Mouse (Mus musculus) v-Abl transformed pro-B cells (cell line): ENCODE data around the gene Adamts17.

Experiments used
- in situ Hi-C, 2 experiments: fragments of 400-800 bp; cut with MboI; formaldehyde crosslinking; loops; one replicate each; pipeline ENCODE4 v1.15.1; 2025; ENCODE audit not compliant: unreplicated experiment in 2 of 2

Gene Adamts17

DNA sequence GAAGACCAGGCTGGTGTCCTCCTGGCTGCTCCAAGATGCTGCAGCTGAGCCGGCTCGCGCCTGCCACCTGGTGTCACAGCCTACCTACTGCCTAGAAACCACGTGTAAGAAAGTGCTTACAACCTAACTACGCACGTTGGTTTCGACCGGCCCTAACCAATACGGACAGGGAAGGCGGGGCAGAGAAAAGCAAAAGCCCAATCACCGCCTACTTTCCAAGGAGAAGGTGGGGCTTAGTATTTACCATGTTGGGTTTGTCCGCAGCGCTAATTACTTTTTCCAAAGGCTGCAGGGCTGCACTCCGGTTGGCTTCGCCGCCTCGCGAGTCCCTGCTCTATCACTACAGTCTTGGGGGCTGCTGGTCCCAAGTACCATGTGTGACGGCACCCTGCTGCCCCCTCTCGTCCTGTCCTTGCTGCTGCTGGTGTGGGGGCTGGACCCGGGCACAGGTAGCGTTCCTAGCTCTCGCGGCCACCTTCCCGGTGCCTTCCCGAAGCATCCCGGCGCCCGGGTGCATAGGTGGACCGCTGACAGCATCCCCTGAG, at the start of gene Adamts17:
Adamts17 (plus strand) TSS at position 273 of the 545 bp plus-strand sequence.
- in situ Hi-C loops: no loop called here

DNA sequence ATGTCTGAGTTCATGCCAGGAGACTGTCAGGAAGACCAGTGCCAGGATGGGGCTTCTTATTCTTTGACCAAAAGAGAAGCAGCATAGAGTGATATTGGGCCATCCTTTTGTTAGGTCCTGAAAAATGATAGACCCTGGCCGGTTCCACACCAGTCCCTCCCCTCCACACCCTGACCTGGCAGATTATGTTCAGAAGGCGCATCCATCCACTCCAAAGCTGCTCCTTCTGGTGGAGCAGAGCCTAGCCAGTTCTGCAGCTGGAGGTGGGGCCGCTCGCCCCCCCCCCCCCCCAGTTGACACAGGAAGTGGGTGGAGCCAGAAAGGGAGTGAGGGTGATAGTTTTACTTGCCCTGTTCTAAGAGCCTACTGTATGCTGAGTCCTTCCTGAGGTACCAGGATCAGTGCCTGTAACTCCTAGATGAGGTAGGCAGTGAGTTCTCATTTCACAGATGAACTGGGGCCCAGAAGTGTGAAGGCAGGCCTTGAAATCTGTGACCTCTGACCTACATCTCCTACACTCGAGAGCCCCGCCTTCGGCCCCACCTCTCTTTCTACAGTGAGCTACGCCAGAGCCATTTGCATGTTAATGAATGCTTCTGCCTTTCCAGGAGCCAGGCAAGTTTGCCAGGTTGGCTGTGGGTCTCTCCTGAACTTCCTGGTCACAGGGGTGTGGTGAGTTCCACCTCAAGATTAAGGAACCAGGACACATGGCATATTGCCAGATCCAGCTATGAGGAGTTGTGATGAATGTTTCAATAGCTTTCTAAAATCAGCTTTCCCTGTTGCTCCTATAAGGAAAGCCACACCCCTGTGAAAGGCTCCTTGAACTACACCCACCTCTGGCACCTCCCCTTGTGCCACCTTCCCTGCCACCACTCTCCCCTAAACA, 49.4 kb upstream of the Adamts17 start:
- in situ Hi-C loops: no loop called here

DNA sequence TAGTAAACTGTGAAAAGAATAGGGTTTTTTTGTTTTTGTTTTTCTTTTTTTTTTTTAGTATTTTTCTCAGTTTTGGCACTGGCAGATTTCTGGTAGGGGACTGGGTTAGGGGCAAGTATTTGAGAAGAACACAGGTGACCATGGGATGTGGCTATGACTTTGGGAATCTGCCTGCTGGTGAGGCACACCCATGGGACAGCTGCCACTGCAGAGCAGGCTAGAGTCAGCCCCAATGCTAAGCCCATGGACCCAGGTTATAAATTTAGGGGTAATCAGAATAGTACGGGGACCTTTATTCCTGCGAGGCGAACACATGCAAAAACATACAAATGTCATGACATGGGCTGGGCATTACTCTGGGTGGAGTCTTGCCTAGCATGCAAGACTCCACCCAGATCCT, 48.5 kb upstream of the Adamts17 start:
- in situ Hi-C loops: no loop called here

DNA sequence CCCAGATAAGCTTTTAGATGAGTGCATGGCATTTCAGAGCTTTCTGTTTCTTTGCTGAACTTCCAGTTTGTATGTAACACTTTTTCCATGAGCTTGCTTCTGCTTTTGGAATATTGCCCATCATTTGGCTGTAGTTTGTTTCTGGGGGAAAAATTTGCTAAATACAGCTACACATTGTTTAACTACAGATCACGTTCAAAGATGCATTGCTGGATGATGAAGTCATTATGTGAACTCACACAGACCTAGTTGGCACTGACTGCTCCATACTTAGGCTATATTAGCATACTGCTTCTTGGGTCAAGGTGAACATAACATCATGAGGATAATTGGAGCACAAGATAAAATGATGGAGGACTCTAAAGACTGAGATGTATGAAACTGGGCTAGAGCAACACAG, 42.6 kb upstream of the Adamts17 start:
- in situ Hi-C loops: no loop called here

DNA sequence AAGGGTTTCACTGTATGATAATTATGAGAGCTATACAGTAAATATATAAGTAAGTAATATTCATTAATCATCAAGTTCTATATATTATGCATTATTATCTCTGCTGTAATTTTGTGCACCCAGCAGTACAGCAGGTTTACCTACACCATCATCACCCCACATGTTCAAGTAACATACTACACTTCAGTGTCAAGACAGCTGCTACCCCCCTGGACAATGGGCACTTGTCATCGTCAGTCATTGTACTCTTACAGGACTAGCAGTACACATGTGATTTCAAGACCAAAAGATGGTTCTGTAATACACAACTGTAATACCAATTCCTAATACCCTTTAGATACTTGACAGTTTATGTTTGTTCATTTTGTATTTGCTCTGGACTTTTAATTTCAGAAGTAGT, 42.2 kb upstream of the Adamts17 start:
- in situ Hi-C loops: no loop called here

DNA sequence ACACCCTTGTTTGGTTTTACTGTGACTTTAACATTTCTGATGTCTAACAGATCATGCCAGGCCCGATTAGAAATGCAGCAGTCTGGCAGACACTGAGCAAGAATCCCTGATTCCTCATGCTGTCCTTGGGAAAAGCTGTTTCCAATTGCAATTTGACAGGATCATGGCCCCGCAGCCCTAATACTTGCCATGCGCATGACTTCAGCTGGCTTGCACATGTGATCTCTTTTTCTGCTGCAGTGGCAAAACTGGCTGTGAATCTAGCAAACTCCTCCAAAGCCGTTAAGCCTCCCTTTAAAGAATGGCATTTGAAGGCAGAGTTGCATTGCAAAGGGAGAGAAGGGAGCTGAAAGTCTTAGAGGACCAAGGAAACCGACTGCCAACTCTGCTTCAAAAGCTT, 40.7 kb upstream of the Adamts17 start:
- in situ Hi-C loops: no loop called here

DNA sequence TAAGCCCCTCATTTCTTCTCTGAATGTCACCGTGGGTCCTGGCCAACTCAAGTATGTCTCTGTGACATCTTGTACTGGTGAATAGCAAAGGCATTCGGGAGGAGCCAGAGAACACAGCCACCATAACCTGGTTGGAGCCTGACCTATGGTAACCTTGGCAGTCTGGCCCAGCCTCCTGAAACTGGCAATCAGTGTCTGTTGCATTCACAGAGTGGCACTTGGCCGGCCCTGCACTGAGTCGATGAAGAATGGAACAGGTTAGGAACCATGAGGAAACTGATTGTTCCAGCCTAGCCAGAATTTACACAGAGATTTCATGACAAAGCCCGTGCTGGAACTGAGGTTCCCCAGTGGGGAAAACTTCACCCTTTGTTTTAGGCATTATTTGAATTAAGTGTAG, 38.8 kb upstream of the Adamts17 start:
- in situ Hi-C loops: no loop called here

DNA sequence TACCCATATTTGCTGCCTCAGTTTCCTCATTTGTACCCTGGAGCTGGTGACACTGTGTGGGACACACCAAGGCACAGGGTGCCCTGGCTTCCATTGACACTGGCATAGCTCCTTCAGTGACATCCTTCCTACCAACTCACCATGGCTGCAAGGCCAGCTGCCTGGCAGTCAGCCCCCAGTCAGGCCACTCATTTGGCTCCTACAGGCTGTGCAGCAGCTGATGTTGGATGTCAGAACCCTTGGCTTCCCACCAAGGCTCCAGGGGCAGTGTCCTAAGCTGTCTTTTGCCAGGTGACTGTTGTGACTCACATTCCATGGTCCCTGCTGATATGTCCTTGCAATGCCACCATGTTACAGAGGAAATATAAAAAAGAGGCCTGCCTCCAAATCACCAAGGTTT, 37.8 kb upstream of the Adamts17 start:
- in situ Hi-C loops: no loop called here

DNA sequence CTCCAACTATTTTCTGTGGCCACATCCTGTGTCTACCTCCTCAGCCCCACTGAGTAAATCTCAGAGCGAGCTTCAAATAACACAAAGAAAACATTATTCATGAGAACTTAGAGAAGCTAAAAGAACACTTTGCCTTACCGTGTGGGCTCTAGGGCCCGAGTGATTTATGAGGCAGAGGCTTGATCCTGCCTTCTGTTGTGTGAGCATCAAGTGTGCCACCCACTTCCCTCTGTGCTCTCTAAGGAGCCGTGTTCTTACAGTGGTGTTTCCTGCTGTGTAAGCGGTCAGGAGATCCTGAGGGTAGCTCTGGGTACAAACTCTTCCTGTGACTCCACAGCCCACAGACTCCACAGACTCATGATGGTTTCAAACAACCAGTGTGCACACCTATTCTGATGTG, 35.7 kb upstream of the Adamts17 start:
- in situ Hi-C loops: no loop called here

DNA sequence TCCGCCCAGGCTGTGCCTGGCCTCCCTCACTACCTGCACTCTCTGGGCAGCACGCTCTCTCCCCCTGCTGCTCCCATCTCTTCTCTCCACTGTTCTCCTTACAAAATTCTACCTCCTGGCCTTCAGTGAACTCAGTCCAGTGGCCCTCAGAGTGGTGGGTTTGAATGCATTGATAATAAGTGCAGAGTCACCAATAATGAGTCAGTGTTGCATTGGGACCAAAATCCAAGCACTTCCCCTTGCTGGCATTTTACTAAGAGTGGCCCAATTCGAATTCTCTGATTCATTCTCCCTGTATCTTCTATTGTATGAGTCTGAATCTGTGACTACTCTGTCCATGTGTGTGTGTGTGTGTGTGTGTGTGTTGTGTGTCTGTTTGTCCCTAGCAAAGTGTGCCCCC, 32.7 kb upstream of the Adamts17 start:
- in situ Hi-C loops: no loop called here

DNA sequence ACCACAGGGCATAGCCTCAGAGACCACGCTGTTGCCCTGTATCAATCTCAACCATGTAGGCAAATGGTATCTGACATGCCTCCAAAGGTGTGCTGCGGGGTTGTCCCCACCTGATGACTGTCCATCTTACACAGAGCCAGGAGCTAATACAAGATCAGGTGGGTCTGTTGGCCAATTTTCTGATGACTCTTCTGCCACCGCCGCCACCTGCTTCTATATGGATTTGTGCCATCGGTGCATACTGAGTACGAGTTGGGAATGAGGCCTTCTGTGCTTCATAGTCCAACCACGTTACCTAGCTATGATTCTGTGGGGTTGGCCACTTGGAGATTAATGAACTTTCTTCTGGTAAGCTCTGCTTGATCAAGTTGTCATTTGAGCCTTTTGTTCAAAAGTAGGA, 29.1 kb upstream of the Adamts17 start:
- in situ Hi-C loops: no loop called here

DNA sequence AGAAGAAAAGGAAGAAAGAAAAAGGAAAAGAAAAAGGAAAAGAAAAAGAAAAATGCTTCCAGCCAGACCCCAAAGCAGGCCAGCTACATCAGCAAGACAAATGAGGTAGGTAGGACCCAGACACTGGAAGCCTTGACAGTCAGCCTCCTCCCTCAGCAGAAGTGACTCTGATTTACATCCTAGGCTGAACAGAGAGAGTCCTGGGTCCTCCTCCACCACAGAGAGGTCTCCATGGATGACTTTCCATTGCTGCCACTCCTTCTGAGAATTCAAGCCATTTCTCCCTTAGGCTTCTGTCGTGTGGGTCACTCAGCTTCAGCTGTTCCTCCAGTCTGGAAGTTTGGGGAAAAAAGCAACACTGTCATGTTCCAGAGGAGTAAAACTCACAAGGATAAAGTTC, 28.2 kb upstream of the Adamts17 start:
- in situ Hi-C loops: no loop called here

DNA sequence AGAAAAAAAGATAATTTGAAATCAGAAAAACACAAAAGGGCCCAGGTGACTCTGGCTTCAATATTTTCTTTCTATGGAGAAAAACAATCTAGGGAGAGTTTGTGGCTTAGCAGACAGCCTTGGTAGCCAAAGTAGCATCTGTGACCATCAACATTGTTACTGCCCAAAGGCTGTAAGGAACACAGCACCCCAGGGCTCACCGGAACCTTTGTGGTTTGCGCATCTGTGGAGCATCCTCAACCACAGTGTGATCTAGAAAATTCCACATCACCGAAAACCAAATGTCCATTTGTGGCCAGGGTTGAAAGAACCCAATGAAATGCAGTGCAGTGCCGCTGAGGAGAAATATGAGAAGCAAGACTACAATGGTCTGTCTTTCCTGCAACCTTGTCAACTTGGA, 27.2 kb upstream of the Adamts17 start:
- in situ Hi-C loops: no loop called here

DNA sequence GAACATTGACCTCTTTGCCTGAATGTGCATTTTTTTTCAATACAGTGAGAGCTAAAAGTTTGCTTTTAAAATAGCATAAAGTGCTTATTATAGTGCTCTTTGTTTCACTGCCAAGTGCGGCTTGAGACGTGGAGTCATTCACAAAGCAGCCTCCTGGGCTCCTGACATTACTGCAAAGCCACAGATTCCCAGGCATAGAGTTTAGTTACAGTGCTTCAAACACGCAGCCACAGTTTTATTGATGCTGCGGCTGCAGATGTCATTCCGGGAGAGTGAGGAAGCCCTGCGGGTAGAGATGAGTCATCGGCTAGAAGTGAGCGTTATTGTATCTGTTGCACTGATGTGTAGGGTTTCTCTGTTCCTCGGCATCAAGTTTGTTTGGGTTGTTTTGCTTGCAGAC, 26.8 kb upstream of the Adamts17 start:
- in situ Hi-C loops: no loop called here

DNA sequence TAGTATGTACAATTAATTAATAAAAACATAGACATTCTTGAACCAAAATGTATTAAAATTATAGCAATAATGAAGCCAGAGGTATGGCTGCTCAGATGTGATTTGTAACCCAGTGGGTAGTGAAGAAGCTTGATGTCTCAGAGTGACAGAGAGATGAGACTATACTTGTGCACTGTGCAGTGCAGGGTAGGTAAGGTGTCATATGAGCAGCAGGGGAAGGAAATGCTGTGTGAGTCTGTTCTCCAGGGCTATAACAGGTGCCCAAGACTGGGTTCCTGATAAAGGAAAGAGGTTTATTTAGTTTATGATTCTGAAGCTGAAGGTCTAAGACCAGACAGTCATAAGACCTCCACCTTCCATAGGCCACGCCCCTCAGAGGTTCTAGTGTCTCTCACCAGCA, 26.4 kb upstream of the Adamts17 start:
- in situ Hi-C loops: no loop called here

DNA sequence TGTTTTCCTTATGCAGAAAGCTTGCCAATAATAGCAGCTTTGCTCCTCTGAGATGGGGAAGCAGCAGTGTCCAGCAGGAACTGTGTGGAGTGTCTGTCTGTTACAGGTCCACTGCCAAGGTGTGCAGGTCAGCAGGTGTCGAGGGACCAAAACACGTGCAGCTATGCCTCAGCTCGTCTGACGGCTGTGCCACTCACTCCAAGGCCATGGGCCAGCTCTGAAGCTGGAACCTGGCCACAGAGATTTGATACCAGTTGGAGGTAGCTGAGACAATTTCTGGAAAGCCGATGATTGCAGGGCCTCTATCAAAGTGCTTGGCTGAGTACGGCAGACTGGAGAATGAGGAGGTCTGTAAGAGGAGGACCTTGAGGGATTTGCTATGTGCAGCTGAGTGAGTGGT, 24.0 kb upstream of the Adamts17 start:
- in situ Hi-C loops: no loop called here

DNA sequence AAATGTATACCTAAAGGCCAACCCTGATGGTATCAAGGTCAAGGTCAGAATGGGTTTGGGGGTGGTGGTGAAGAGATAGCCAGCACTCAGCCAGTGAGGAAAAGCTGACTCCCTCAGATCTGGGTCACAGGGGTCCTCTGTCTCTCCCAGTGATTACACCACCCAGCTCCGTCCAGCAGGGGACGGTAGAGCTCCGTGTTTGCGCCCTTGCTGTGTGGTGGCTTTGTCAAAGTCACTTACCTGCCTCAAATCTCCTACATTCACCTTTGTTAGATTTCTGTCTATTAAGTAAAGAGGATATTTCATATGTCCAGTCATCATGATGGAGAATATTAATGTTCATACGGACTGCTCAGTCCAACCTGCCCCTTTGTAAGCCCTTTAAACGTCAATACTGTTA, 19.5 kb upstream of the Adamts17 start:
- in situ Hi-C loops: loop anchor here in 1 of 2 experiments (10.0 kb wide), 1 partner anchor 805 kb away; no protein-coding TSS in a partner anchor

DNA sequence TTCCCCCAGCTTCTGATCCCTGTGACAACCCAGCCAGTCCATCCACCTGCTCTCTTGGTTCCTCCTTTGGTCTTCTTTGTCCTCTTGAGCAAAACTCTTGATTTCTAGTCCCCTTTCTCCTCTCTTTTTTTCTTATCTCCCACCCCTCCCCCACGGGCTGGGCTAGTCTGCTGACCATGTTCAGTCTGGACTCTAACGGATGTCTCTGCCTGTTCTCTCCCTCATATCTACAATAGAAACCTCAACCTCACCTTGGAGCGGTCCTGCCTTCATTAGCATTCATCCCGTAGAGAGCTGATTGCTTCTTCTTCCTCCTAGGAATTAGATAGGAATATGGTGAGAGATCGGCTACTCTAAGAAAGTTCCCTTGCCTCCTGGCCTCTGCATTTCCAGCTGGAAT, 8.7 kb upstream of the Adamts17 start:
- in situ Hi-C loops: no loop called here

DNA sequence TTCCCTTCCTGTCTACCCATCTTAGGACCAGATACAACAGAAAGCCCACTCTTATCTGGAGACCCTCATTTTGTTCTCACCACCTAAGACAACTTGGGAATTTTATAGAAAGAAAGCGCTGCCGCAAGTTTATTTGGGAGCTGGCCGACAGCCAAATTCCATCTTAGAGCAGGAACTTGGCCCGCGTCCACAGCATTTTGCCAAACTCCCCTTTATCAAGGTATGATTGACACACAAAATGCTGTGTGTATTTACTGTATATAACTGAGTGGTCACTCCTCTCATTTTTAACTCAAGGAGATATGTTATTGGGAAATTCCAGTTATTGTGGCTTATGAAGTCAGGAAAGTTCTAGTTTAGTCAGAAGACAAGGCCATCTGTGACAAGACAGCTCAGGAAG, 8.2 kb upstream of the Adamts17 start:
- in situ Hi-C loops: no loop called here

DNA sequence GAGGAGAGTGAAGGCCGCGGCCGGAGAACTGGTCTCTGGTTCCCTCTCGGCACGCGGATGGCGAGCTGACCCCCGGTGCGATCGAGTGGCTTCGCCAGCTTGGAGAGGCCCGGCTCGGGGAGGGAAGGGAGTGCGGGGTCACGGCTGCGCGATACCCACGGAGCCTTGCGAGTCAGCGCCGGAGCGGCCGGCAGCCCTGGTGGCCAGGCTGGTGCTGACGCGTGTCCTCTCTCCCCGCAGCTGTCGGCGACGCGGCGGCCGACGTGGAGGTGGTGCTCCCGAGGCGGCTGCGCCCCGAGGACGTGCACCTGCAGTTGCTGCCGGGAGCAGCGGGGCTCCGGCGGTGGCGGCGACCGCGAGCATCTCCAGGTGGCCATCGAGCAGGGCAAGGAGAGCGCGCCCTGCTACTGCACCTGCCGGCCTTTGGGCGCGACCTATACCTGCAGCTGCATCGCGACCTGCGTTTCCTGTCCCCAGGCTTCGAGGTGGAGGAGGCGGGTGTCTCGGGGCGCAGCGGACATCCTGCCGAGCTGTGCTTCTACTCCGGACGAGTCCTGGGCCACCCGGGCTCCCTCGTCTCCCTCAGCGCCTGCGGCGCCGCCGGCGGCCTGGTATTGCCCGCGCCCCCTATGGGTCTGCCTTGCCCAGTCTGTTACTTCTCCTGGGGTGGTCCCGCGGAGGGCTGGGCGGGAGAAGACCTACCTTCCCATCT, 629 bp downstream of the Adamts17 start:
- in situ Hi-C loops: no loop called here

DNA sequence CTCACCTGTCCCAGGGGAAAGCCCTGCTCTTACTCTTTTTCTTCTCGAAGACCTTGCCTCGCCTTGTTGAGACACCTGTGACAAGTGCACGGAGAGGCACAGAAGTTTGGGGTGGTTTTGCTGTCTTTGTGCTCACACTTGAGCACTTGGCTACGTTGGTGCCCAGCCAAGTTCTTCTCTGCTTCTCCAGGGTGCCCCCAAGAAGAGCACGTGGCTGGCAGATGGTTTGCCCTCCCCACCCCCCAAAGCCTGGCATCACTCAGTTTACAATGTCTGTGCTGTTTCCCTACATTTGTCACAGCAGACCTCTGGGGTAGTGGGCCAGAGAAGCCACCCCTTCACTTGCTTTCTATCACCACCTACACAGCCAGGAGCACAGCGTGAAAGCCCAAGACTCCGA, 1.6 kb downstream of the Adamts17 start:
- in situ Hi-C loops: no loop called here

DNA sequence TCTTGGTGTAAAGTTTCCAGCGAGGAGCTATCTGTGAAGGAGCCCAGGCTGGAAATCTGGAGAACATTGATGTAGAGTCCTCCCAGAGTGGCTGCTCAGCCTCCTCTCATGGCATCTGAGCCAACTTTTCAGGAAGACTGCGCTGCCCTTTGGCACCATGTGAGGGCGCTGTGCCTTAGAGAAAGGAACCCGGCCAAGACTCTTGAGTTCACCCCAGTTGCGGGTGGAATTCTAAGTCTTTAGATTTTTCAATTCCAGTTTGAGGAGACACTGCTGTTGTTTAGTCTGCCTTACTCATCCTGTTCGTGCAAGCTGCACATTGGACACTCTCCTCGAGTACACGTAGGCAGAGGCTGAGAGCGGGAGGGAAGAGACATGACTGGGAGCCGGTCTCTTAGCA, 2.5 kb downstream of the Adamts17 start:
- in situ Hi-C loops: no loop called here
